In genomic region chr8:104433191-104433842, GRCm38 (mm10) we compare ENCODE assay signal across 31 mouse cellular contexts. TPM values are rescaled to one million over a fixed set of nuclear protein-coding genes. Genes with fewer than 3 reads are reported as not detected.
DNase-seq lines count a peak whose midpoint lies in the region; ATAC-seq lines count a peak whose summit lies in the region.
"Had no signal": no experiment of that assay in that cellular context is flagged by ENCODE, and none has a peak within 500 bp of the region (broad histone marks: within the 10 kb centered on the region; RNA-seq: fewer than 3 reads in every experiment).

No protein-coding gene starts in this region.

- ATAC-seq in liver, embryonic 12.5 days, result no peak
- ATAC-seq: forebrain, embryonic 15.5 days; hindbrain, postnatal 0 days; inflammation-experienced regulatory T-cells, adult 6 months; Patski had no signal

- H3K4me2 ChIP-seq in liver, embryonic 12.5 days, result no peak overlapping the region
- H3K4me2 ChIP-seq: embryonic facial prominence, embryonic 13.5 days; forebrain, embryonic 12.5 days; forebrain, embryonic 15.5 days; heart, embryonic 12.5 days; heart, embryonic 15.5 days; hindbrain, embryonic 14.5 days had no signal

- no peaks in the 10 kb centered on the region for H3K27me3 ChIP-seq in liver, embryonic 12.5 days (replicated peaks)
- H3K27me3 ChIP-seq: CH12.LX; embryonic facial prominence, embryonic 13.5 days; forebrain, embryonic 12.5 days; forebrain, embryonic 15.5 days; heart, embryonic 12.5 days; heart, embryonic 15.5 days; Patski had no signal

- no peak overlapping the region for H3K9ac ChIP-seq in liver, embryonic 12.5 days
- H3K9ac ChIP-seq: embryonic facial prominence, embryonic 13.5 days; forebrain, embryonic 12.5 days; forebrain, embryonic 15.5 days; heart, embryonic 12.5 days; heart, embryonic 15.5 days; hindbrain, embryonic 14.5 days had no signal

- intact Hi-C loops in heart, postnatal 25 days (cut with DNase I), result loop anchor here (10.0 kb wide), 2 partner anchors 179 to 319 kb away; partner anchors contain the start of gene Cklf

- DNase-seq in heart, adult 11 months, result peak; percentile 56
- DNase-seq in heart, adult 9 months (ENCODE audit: low spot score in 2 of 2), result no peak
- DNase-seq in ES-CJ7 (ENCODE audit: low read depth, low spot score) (peak; percentile 56), ZHBTc4 (ENCODE audit: low read depth, low spot score) (peak; percentile 68)
- DNase-seq in heart, postnatal 25 days (ENCODE audit: low spot score), result no peak
- DNase-seq: adrenal gland, postnatal 14 days; B cell, adult 2 months; cerebellum, adult 11-12 months; cerebellum, adult 8-10 months; cerebellum, postnatal 10 days; cerebellum, postnatal 36 days; embryo, embryonic 11 days; gastrocnemius, postnatal 10 days; gastrocnemius, postnatal 36 days; heart, postnatal 10 days; heart, postnatal 4 days; kidney, adult 18-20 months had no signal

- H3K4me3 ChIP-seq in liver, embryonic 12.5 days, result no peak overlapping the region
- H3K4me3 ChIP-seq: embryonic facial prominence, embryonic 10.5 days; embryonic facial prominence, embryonic 13.5 days; erythroblast, embryonic 14.5 days; forebrain, embryonic 12.5 days; forebrain, embryonic 15.5 days; heart, embryonic 12.5 days; heart, embryonic 15.5 days had no signal

- peaks cover 25% of the 10 kb centered on the region for H3K4me1 ChIP-seq in liver, embryonic 12.5 days
- H3K4me1 ChIP-seq: embryonic facial prominence, embryonic 10.5 days had no signal

- WGBS in liver, embryonic 12.5 days (ENCODE audit: insufficient replicate concordance), result 90% methylated on average over 5 of the region's 5 CpGs

- H3K9me3 ChIP-seq in liver, embryonic 12.5 days (replicated peaks), result no peaks in the 10 kb centered on the region
- H3K9me3 ChIP-seq: embryonic facial prominence, embryonic 10.5 days; embryonic facial prominence, embryonic 13.5 days; forebrain, embryonic 12.5 days; forebrain, embryonic 15.5 days; G1E; heart, embryonic 15.5 days had no signal

- H3K27ac ChIP-seq in liver, embryonic 12.5 days, result no peak overlapping the region
- H3K27ac ChIP-seq: embryonic facial prominence, embryonic 10.5 days; embryonic facial prominence, embryonic 13.5 days; forebrain, embryonic 12.5 days; forebrain, embryonic 15.5 days; heart, embryonic 15.5 days; hindbrain, embryonic 14.5 days; hindbrain, postnatal 0 days had no signal

- H3K36me3 ChIP-seq in liver, embryonic 12.5 days, result peaks cover 96% of the 10 kb centered on the region

RNA-seq across cellular contexts. Expression of gene Dync1li2, which starts 9.5 kb away (rescaled TPM):
- polyA plus RNA-seq in liver, embryonic 12.5 days (2016; fragmentation: Nextera tagmentation; extraction: Ambion mirVana), result 22.8 and 25.2 TPM in 2 replicates
- 100 to 1,000 TPM in 1 of 2 experiments, 10 to 100 TPM in 1; 93.5 to 104 TPM for total RNA-seq in heart, postnatal 25 days (2021)

RNA-seq across cellular contexts. Expression of gene Cmtm4, which starts 37.7 kb away (rescaled TPM):
- polyA plus RNA-seq in liver, embryonic 12.5 days (2016; fragmentation: Nextera tagmentation; extraction: Ambion mirVana), result 0.67 and 0.68 TPM in 2 replicates
- 10 to 100 TPM; 10.5 to 10.6 TPM for total RNA-seq in heart, postnatal 25 days (2021)
- polyA plus RNA-seq: G1E had no signal

Comparison
In these comparisons a context has a peak if more than half of its experiments do, and no peak if none do; other contexts are left out.
1. DNase-seq: peak in heart, adult 11 months (single experiment), ES-CJ7 (single experiment) and ZHBTc4 (single experiment); none in heart, adult 9 months (0 of 2) and heart, postnatal 25 days (single experiment).